Mouse (Mus musculus) neutrophil, adult 59 days (primary cell): Measurements from ENCODE around the gene Tmem104. TPM values are rescaled to one million over a fixed set of nuclear protein-coding genes. Genes with fewer than 3 reads are reported as not detected.

Experiments
- total RNA-seq, 2 experiments: library from RNA; stranded (reverse); gene quantifications; 1 replicate in 1 of 2; 2 replicates in 1 of 2; pipeline ENCODE4 v1.2.4; 2023

The Tmem104 gene
- total RNA-seq = 10 to 100 TPM; 36.2 to 46.6 TPM

GRCm38 (mm10) chr11:115187224-115187639, at the start of gene Tmem104:
Tmem104 (plus strand) TSS chr11:115187487.

GRCm38 (mm10) chr11:115162832-115163480, 24.3 kb upstream of the Tmem104 start, which contains the start of gene Slc9a3r1:
Slc9a3r1 (plus strand) TSS chr11:115163341.

DNA sequence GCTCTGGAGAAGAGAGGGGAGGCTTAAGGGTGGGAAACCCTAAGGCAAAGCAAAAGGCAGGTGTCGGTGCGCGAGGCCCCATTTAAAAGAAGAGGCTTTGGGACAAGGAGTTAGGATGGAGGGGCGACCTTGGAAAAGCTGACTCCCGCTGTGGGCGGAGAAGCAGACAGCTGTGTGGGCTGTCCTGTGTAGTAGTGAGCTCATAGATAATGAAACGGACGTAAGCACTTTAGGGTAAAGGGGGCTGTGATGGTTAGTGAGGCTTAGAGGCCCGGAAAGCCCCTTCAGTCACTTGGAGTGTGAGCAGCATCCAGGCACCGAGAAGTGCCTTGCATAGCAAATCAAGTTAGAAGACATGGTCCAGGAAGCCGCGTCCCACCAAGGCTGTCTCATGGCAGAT, 406 bp downstream of the Tmem104 start, which contains the start of gene Nat9:
TSS of gene Nat9 (minus strand) at position 167 of the 400 bp plus-strand sequence.

GRCm38 (mm10) chr11:115267061-115267883, 80.0 kb downstream of the Tmem104 start, which contains the start of gene Grin2c:
Grin2c (minus strand) TSS chr11:115267243.

GRCm38 (mm10) chr11:115276780-115277603, 89.7 kb downstream of the Tmem104 start, which contains the start of gene Fdxr:
Fdxr (minus strand) TSS chr11:115277050.

Other genes starting within 250 kb of the Tmem104 start
- 1 to 10 TPM; 1.0 to 1.2 TPM for gene Cd300c, start 218.3 kb upstream of the Tmem104 start, total RNA-seq
- gene Cd300ld, start 197.6 kb upstream of the Tmem104 start, total RNA-seq = 10 to 100 TPM; 86.6 to 92.0 TPM
- gene Cd300c2, start 185.6 kb upstream of the Tmem104 start, total RNA-seq = 10 to 100 TPM; 58.3 to 72.4 TPM
- not detected for gene Cd300ld2, start 171.3 kb upstream of the Tmem104 start, total RNA-seq
- gene Cd300ld4, start 160.5 kb upstream of the Tmem104 start, total RNA-seq = not detected
- gene Cd300ld5, start 149.7 kb upstream of the Tmem104 start, total RNA-seq = 10 to 100 TPM in 1 of 2 experiments, 1 to 10 TPM in 1; 6.9 to 14.7 TPM
- 10 to 100 TPM in 1 of 2 experiments, 1 to 10 TPM in 1; 6.3 to 15.5 TPM for gene Cd300ld3, start 139.1 kb upstream of the Tmem104 start, total RNA-seq
- 1 to 10 TPM in 1 of 2 experiments, under 1 TPM in 1; 0.56 to 1.1 TPM for gene Cd300e, start 125.3 kb upstream of the Tmem104 start, total RNA-seq
- gene Rab37, start 96.1 kb upstream of the Tmem104 start, total RNA-seq = 10 to 100 TPM; 11.1 to 13.9 TPM
- gene Cd300lf, start 53.5 kb upstream of the Tmem104 start, total RNA-seq = 100 to 1,000 TPM; 171 to 198 TPM
- gene Slc9a3r1, start 24.1 kb upstream of the Tmem104 start, total RNA-seq = 100 to 1,000 TPM; 153 to 167 TPM
- 10 to 100 TPM; 16.2 to 21.2 TPM for gene Nat9, start 372 bp downstream of the Tmem104 start, total RNA-seq
- gene Grin2c, start 79.8 kb downstream of the Tmem104 start, total RNA-seq = not detected
- gene Fdxr, start 89.6 kb downstream of the Tmem104 start, total RNA-seq = 10 to 100 TPM in 1 of 2 experiments, 1 to 10 TPM in 1; 6.9 to 10.0 TPM
- 1 to 10 TPM; 2.0 to 2.2 TPM for gene Fads6, start 110.2 kb downstream of the Tmem104 start, total RNA-seq
- not detected for gene Otop2, start 119.7 kb downstream of the Tmem104 start, total RNA-seq
- gene Ush1g, start 134.6 kb downstream of the Tmem104 start, total RNA-seq = not detected
- gene Otop3, start 147.2 kb downstream of the Tmem104 start, total RNA-seq = not detected
- gene Hid1, start 180.3 kb downstream of the Tmem104 start, total RNA-seq = 1 to 10 TPM in 1 of 2 experiments, under 1 TPM in 1; 0.93 to 1.7 TPM
- under 1 TPM; 0.20 to 0.22 TPM for gene Cdr2l, start 194.4 kb downstream of the Tmem104 start, total RNA-seq
- gene Mrpl58, start 216.3 kb downstream of the Tmem104 start, total RNA-seq = 10 to 100 TPM; 40.2 to 43.7 TPM
- 100 to 1,000 TPM; 199 to 220 TPM for gene Atp5h, start 232.5 kb downstream of the Tmem104 start, total RNA-seq
- 10 to 100 TPM; 20.5 to 24.6 TPM for gene Kctd2, start 232.6 kb downstream of the Tmem104 start, total RNA-seq